Mouse (Mus musculus): ENCODE measurements around the gene Lrrc28. TPM values are rescaled to one million over a fixed set of nuclear protein-coding genes. Genes with fewer than 3 reads are reported as not detected.

Lrrc28 gene
- total and polyA plus RNA-seq, 2 experiments: 22.1 to 40.7 TPM

GRCm38 (mm10) chr7:67644291-67644690 is 777 bp downstream of the Lrrc28 start:
- Histone ChIP-seq H3K27me3 (ENCODE audit: control insufficient read depth, insufficient read depth, low read length) (no peaks in the 10 kb centered on the region), H3K4me3 (ENCODE audit: insufficient read depth, low read depth, low read length) (peak overlapping the region; percentile 81), H3K79me2 (ENCODE audit: control insufficient read depth, insufficient read depth, low read length) (peaks cover 8% of the 10 kb centered on the region), H3K27ac (replicated peaks; ENCODE audit: insufficient read depth, low read depth, low read length) (0 out of 2 replicates have a peak overlapping the region, but pooled peaks have one; percentile 74), H3K9ac (ENCODE audit: low read depth, low read length) (peak overlapping the region; percentile 49; the same call in 1 of the 2 replicates), H3K4me1 (ENCODE audit: control insufficient read depth, insufficient read depth, low read length) (peaks cover 10% of the 10 kb centered on the region), H3K36me3 (ENCODE audit: control insufficient read depth, insufficient read depth, low read length) (peaks cover 14% of the 10 kb centered on the region)
- TF ChIP-seq POLR2A (IDR thresholded peaks at IDR 0.05; ENCODE audit: extremely low read depth, insufficient read depth, low read length): no peak
- TF ChIP-seq CTCF (IDR thresholded peaks at IDR 0.05; ENCODE audit: low read depth, low read length): no peak
- 20% methylated on average over 8 of the region's 8 CpGs for WGBS
- peak; percentile 33 for DNase-seq (ENCODE audit: extremely low read depth, low read depth, low spot score)

GRCm38 (mm10) chr7:67642955-67643354 is 2.1 kb downstream of the Lrrc28 start:
- peaks cover 8% of the 10 kb centered on the region for H3K4me1 ChIP-seq (ENCODE audit: control insufficient read depth, insufficient read depth, low read length)
- no peak overlapping the region for H3K9ac ChIP-seq (ENCODE audit: low read depth, low read length)
- DNase-seq (ENCODE audit: extremely low read depth, low read depth, low spot score): no peak
- H3K36me3 ChIP-seq (ENCODE audit: control insufficient read depth, insufficient read depth, low read length): peaks cover 20% of the 10 kb centered on the region
- peaks cover 5% of the 10 kb centered on the region for H3K79me2 ChIP-seq (ENCODE audit: control insufficient read depth, insufficient read depth, low read length)
- H3K27me3 ChIP-seq (ENCODE audit: control insufficient read depth, insufficient read depth, low read length): no peaks in the 10 kb centered on the region
- WGBS: 96% methylated on average over 9 of the region's 9 CpGs
- H3K4me3 ChIP-seq (ENCODE audit: insufficient read depth, low read depth, low read length): no peak overlapping the region
- H3K27ac ChIP-seq (replicated peaks; ENCODE audit: insufficient read depth, low read depth, low read length): no peak overlapping the region
- TF ChIP-seq CTCF (IDR thresholded peaks at IDR 0.05; ENCODE audit: low read depth, low read length) (no peak), POLR2A (IDR thresholded peaks at IDR 0.05; ENCODE audit: extremely low read depth, insufficient read depth, low read length) (no peak)

- H3K27me3 ChIP-seq (ENCODE audit: control insufficient read depth, insufficient read depth, low read length): no peaks in the 10 kb centered on the region
- H3K4me3 ChIP-seq (ENCODE audit: insufficient read depth, low read depth, low read length): no peak overlapping the region
- TF ChIP-seq CTCF (IDR thresholded peaks at IDR 0.05; ENCODE audit: low read depth, low read length): no peak
- TF ChIP-seq POLR2A (IDR thresholded peaks at IDR 0.05; ENCODE audit: extremely low read depth, insufficient read depth, low read length): no peak
- H3K36me3 ChIP-seq (ENCODE audit: control insufficient read depth, insufficient read depth, low read length): peaks cover 31% of the 10 kb centered on the region
- H3K9ac ChIP-seq (ENCODE audit: low read depth, low read length): no peak overlapping the region
- no peak overlapping the region for H3K27ac ChIP-seq (replicated peaks; ENCODE audit: insufficient read depth, low read depth, low read length)
- peaks cover 5% of the 10 kb centered on the region for H3K79me2 ChIP-seq (ENCODE audit: control insufficient read depth, insufficient read depth, low read length)
- peaks cover 17% of the 10 kb centered on the region for H3K4me1 ChIP-seq (ENCODE audit: control insufficient read depth, insufficient read depth, low read length)
- 91% methylated on average over 3 of the region's 3 CpGs for WGBS
- DNase-seq (ENCODE audit: extremely low read depth, low read depth, low spot score): no peak
Observed at GRCm38 (mm10) chr7:67639006-67639405, 6.1 kb downstream of the Lrrc28 start.

GRCm38 (mm10) chr7:67636161-67636560 is 8.9 kb downstream of the Lrrc28 start:
- Histone ChIP-seq H3K27me3 (ENCODE audit: control insufficient read depth, insufficient read depth, low read length) (no peaks in the 10 kb centered on the region), H3K79me2 (ENCODE audit: control insufficient read depth, insufficient read depth, low read length) (peaks cover 8% of the 10 kb centered on the region), H3K9ac (ENCODE audit: low read depth, low read length) (no peak overlapping the region), H3K4me1 (ENCODE audit: control insufficient read depth, insufficient read depth, low read length) (peaks cover 15% of the 10 kb centered on the region), H3K27ac (replicated peaks; ENCODE audit: insufficient read depth, low read depth, low read length) (0 out of 2 replicates have a peak overlapping the region, but pooled peaks have one; percentile 23), H3K36me3 (ENCODE audit: control insufficient read depth, insufficient read depth, low read length) (peaks cover 39% of the 10 kb centered on the region), H3K4me3 (ENCODE audit: insufficient read depth, low read depth, low read length) (no peak overlapping the region)
- TF ChIP-seq POLR2A (IDR thresholded peaks at IDR 0.05; ENCODE audit: extremely low read depth, insufficient read depth, low read length): no peak
- peak; percentile 59 for DNase-seq (ENCODE audit: extremely low read depth, low read depth, low spot score)
- WGBS: 35% methylated on average over 2 of the region's 2 CpGs

- no peak overlapping the region for H3K4me3 ChIP-seq (ENCODE audit: insufficient read depth, low read depth, low read length)
- 51% methylated on average over 3 of the region's 3 CpGs for WGBS
- peak overlapping the region; percentile 77 for H3K27ac ChIP-seq (replicated peaks; ENCODE audit: insufficient read depth, low read depth, low read length)
- H3K27me3 ChIP-seq (ENCODE audit: control insufficient read depth, insufficient read depth, low read length): no peaks in the 10 kb centered on the region
- TF ChIP-seq POLR2A (IDR thresholded peaks at IDR 0.05; ENCODE audit: extremely low read depth, insufficient read depth, low read length): no peak
- no peak for TF ChIP-seq CTCF (IDR thresholded peaks at IDR 0.05; ENCODE audit: low read depth, low read length)
- peak; percentile 99 for DNase-seq (ENCODE audit: extremely low read depth, low read depth, low spot score)
- peaks cover 27% of the 10 kb centered on the region for H3K36me3 ChIP-seq (ENCODE audit: control insufficient read depth, insufficient read depth, low read length)
- H3K4me1 ChIP-seq (ENCODE audit: control insufficient read depth, insufficient read depth, low read length): peaks cover 15% of the 10 kb centered on the region
- H3K9ac ChIP-seq (ENCODE audit: low read depth, low read length): no peak overlapping the region
- H3K79me2 ChIP-seq (ENCODE audit: control insufficient read depth, insufficient read depth, low read length): peaks cover 19% of the 10 kb centered on the region
Observed at GRCm38 (mm10) chr7:67634210-67634609, 10.9 kb downstream of the Lrrc28 start.

GRCm38 (mm10) chr7:67632380-67632779 is 12.7 kb downstream of the Lrrc28 start:
- Histone ChIP-seq H3K4me3 (ENCODE audit: insufficient read depth, low read depth, low read length) (no peak overlapping the region), H3K9ac (ENCODE audit: low read depth, low read length) (no peak overlapping the region), H3K4me1 (ENCODE audit: control insufficient read depth, insufficient read depth, low read length) (peaks cover 13% of the 10 kb centered on the region), H3K36me3 (ENCODE audit: control insufficient read depth, insufficient read depth, low read length) (peaks cover 20% of the 10 kb centered on the region), H3K79me2 (ENCODE audit: control insufficient read depth, insufficient read depth, low read length) (peaks cover 26% of the 10 kb centered on the region), H3K27ac (replicated peaks; ENCODE audit: insufficient read depth, low read depth, low read length) (no peak overlapping the region), H3K27me3 (ENCODE audit: control insufficient read depth, insufficient read depth, low read length) (no peaks in the 10 kb centered on the region)
- 86% methylated on average over 5 of the region's 5 CpGs for WGBS
- DNase-seq (ENCODE audit: extremely low read depth, low read depth, low spot score): no peak
- TF ChIP-seq POLR2A (IDR thresholded peaks at IDR 0.05; ENCODE audit: extremely low read depth, insufficient read depth, low read length): no peak
- peak; percentile 57; the same call in 1 of the 2 replicates for TF ChIP-seq CTCF (IDR thresholded peaks at IDR 0.05; ENCODE audit: low read depth, low read length)
